23 mouse cellular contexts compared by ENCODE assay signal in genomic region chr9:31874236-31874635, GRCm38 (mm10). TPM values are rescaled to one million over a fixed set of nuclear protein-coding genes. Genes with fewer than 3 reads are reported as not detected.
A peak's percentile ranks its signal among the peaks of the same experiment; 100 is the strongest.
DNase-seq lines count a peak whose midpoint lies in the region; ATAC-seq and TF ChIP-seq lines count a peak whose summit lies in the region.
"Had no signal": no experiment of that assay in that cellular context is flagged by ENCODE, and none has a peak within 500 bp of the region (broad histone marks: within the 10 kb centered on the region; RNA-seq: fewer than 3 reads in every experiment).

No protein-coding gene starts in this region.

- in situ Hi-C loops in Patski (cut with MboI; ENCODE audit: low pct_unique_long_range_greater_than_20kb): no loop called here

- POLR2A ChIA-PET in Patski (lab: Charles Lee): interaction anchor here (1.0 kb wide), 1 partner anchor 10 kb away, joined by 5 read pairs; no protein-coding TSS in a partner anchor

- TF ChIP-seq CTCF in Patski (IDR thresholded peaks at IDR 0.05): no peak

- intact Hi-C loops in heart, postnatal 14 days (cut with DNase I): no loop called here

- peak; percentile 43 for DNase-seq in heart, adult 11 months
- no peak for DNase-seq in heart, postnatal 14 days
- DNase-seq in Muller cell, postnatal 12 days (ENCODE audit: inconsistent ontology term): peak; percentile 16
- peak; percentile 79 for DNase-seq in Patski (ENCODE audit: low read depth, low spot score)
- DNase-seq in adrenal gland, postnatal 25 days: no peak
- no peak for DNase-seq in lung, postnatal 4 days
- DNase-seq: adrenal gland, adult 2 months; adrenal gland, postnatal 10 days; adrenal gland, postnatal 36 days; B cell, adult 2 months; cerebellum, adult 11-12 months; cerebellum, adult 2 months; cerebellum, adult 9-10 months; cerebellum, postnatal 10 days; cerebellum, postnatal 25 days had no signal

- ATAC-seq in Patski: peak; percentile 73
- ATAC-seq: CD4-positive, CD25-positive, alpha-beta regulatory T cell, adult 4 months; forebrain, embryonic 14.5 days; forebrain, embryonic 16.5 days had no signal

- no peaks in the 10 kb centered on the region for H3K27me3 ChIP-seq in Patski
- H3K27me3 ChIP-seq: CH12.LX; embryonic facial prominence, embryonic 12.5 days; forebrain, embryonic 12.5 days had no signal

- CTCF ChIA-PET in Patski (lab: Charles Lee): interaction anchor here (1.3 to 1.4 kb wide), 2 partner anchors 10 to 14 kb away, joined by 3 to 8 read pairs; no protein-coding TSS in a partner anchor

RNA-seq across cellular contexts. Expression of gene Barx2, which starts 39.0 kb away (rescaled TPM):
- total RNA-seq in heart, postnatal 14 days (2021): not detected
- polyA plus RNA-seq in Patski (2021): 19.4 TPM
- not detected in 2 replicates for total RNA-seq in adrenal gland, postnatal 25 days (2021)
- total RNA-seq: adrenal gland, adult 2 months; adrenal gland, postnatal 36 days; CH12.LX had no signal
- polyA plus RNA-seq: CD4-positive, CD25-positive, alpha-beta regulatory T cell, adult 4 months; forebrain, embryonic 10.5 days; forebrain, embryonic 12.5 days; forebrain, embryonic 16.5 days; G1E had no signal

Comparison
In these comparisons a context has a peak if more than half of its experiments do, and no peak if none do; other contexts are left out.
1. DNase-seq: peak in heart, adult 11 months (single experiment), Muller cell, postnatal 12 days (single experiment) and Patski (single experiment); none in heart, postnatal 14 days (0 of 2), adrenal gland, postnatal 25 days (single experiment) and lung, postnatal 4 days (0 of 2).